Mouse (Mus musculus) G1E-ER4 (cell line): ENCODE data around the gene Rps29. TPM values are rescaled to one million over a fixed set of nuclear protein-coding genes. Genes with fewer than 3 reads are reported as not detected.

ENCODE experiments used
- GATA1 ChIP-seq: IDR thresholded peaks from one replicate; pipeline ENCODE4 v1.8.0; 2012; ENCODE audit warnings: low read length, inconsistent platforms
- polyA plus RNA-seq: library from polyadenylated mRNA; stranded (reverse); fragments of >175 nt; gene quantifications from 2 replicates; pipeline ENCODE4 v1.2.3, GENCODE M21; 2012

The Rps29 gene
- polyA plus RNA-seq, 1 experiment, result 135 TPM

GRCm38 (mm10) chr12:69150049-69150448, 8.9 kb downstream of the Rps29 start:
- TF ChIP-seq GATA1, result no peak

GRCm38 (mm10) chr12:69147166-69147735, 11.7 kb downstream of the Rps29 start:
- TF ChIP-seq GATA1, result no peak

- no peak for TF ChIP-seq GATA1
These were observed 15.5 kb downstream of the Rps29 start for GRCm38 (mm10) chr12:69143460-69143859.

- no peak for TF ChIP-seq GATA1
These were observed 19.1 kb downstream of the Rps29 start for GRCm38 (mm10) chr12:69139841-69140240.

GRCm38 (mm10) chr12:69139201-69139600, 19.8 kb downstream of the Rps29 start:
- TF ChIP-seq GATA1, result no peak

- no peak for TF ChIP-seq GATA1
These were observed 27.0 kb downstream of the Rps29 start for GRCm38 (mm10) chr12:69131981-69132380.

- TF ChIP-seq GATA1, result no peak
These were observed 27.7 kb downstream of the Rps29 start for GRCm38 (mm10) chr12:69131267-69131666.

DNA sequence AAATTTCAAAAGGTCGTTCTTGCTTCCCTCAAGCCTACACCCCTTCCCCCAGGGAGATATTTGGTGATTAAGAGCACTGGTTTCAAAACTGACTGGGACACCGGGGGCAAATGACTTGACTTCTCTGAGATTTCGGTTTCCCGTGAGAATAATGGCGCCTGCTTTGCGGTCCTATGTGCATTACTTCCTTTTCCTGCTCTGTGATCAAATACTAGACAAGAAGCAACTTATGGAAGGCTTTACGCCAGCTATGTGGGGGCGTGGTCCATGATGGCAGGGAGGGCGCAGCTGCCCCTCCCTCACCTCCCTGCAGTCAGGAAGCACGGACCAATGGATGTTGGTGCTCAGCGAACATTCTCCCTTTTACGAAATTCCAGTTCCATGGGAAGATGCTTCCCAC, 28.5 kb downstream of the Rps29 start:
- TF ChIP-seq GATA1, result no peak

DNA sequence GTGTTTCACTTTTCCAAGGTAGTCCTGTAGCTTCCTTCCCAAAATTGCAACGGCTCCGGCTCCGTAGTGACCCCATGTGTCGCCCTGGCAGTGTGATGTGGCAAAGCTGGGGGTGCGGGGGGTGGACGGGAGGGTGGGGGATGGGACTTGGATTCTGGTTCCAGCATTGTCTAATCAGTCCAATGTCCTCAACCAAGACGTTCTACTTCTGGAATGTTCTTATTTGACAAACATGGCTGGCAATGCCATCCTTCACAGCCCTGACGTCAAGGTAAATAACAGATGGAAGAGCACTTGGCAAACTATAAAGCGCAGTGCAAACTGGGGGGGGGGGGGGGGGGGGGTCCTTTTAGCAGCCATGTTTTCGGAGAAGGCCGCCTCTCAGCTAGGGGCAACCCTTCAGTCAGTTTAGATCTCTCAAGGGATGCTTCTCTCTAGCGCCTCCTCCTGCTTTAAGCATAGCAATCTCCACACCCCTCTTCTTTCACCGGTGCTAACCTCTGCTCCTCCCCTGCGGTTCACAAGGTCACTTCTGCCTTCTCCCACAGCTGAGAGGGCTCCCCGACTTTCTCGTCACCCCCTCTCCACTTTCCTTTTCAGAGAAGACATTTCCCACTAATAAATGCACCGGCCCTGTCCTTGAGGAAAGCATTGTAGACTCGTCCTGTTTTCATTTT, 29.2 kb downstream of the Rps29 start:
- no peak for TF ChIP-seq GATA1

- no peak for TF ChIP-seq GATA1
These were observed 31.4 kb downstream of the Rps29 start for GRCm38 (mm10) chr12:69127626-69128025.

GRCm38 (mm10) chr12:69127170-69127569, 31.8 kb downstream of the Rps29 start:
- no peak for TF ChIP-seq GATA1

GRCm38 (mm10) chr12:69125066-69125465, 33.9 kb downstream of the Rps29 start:
- no peak for TF ChIP-seq GATA1

- no peak for TF ChIP-seq GATA1
These were observed 36.2 kb downstream of the Rps29 start for GRCm38 (mm10) chr12:69122801-69123200.

- TF ChIP-seq GATA1, result no peak
These were observed 39.1 kb downstream of the Rps29 start for GRCm38 (mm10) chr12:69119908-69120307.

Other genes starting within 250 kb of the Rps29 start
- gene Lrr1, start 9.6 kb upstream of the Rps29 start, polyA plus RNA-seq, result 43.0 and 59.9 TPM in 2 replicates
- gene Rpl36al, start 24.9 kb upstream of the Rps29 start, polyA plus RNA-seq, result 49.0 and 65.9 TPM in 2 replicates
- 42.5 and 49.3 TPM in 2 replicates for gene Mgat2, start 25.0 kb upstream of the Rps29 start, polyA plus RNA-seq
- gene Gm49383, start 37.9 kb upstream of the Rps29 start, polyA plus RNA-seq, result 54.7 and 78.8 TPM in 2 replicates
- gene Dnaaf2, start 39.2 kb upstream of the Rps29 start, polyA plus RNA-seq, result 3.2 and 5.5 TPM in 2 replicates
- gene Gm49384, start 45.1 kb upstream of the Rps29 start, polyA plus RNA-seq, result not detected in 2 replicates
- 11.1 TPM in 2 replicates for gene Pole2, start 69.0 kb upstream of the Rps29 start, polyA plus RNA-seq
- 9.0 and 10.8 TPM in 2 replicates for gene Klhdc1, start 82.0 kb upstream of the Rps29 start, polyA plus RNA-seq
- 29.6 and 38.1 TPM in 2 replicates for gene Klhdc2, start 137.5 kb upstream of the Rps29 start, polyA plus RNA-seq
- gene Nemf, start 198.0 kb upstream of the Rps29 start, polyA plus RNA-seq, result 1.3 and 2.1 TPM in 2 replicates
- 237 and 265 TPM in 2 replicates for gene Arf6, start 213.0 kb upstream of the Rps29 start, polyA plus RNA-seq
- 1.5 and 1.7 TPM in 2 replicates for gene Gm9887, start 213.3 kb upstream of the Rps29 start, polyA plus RNA-seq